Mouse (Mus musculus) erythroblast, embryonic 14.5 days (primary cell): ENCODE data around the gene Foxe3. TPM values are rescaled to one million over a fixed set of nuclear protein-coding genes. Genes with fewer than 3 reads are reported as not detected.

Experiments
- H3K27me3 ChIP-seq: 2 replicates; pipeline ENCODE4 v1.6.1; 2012; ENCODE audit warnings: inconsistent platforms; ENCODE audit not compliant: control insufficient read depth
- H3K36me3 ChIP-seq: 2 replicates; pipeline ENCODE4 v1.6.1; 2012; ENCODE audit warnings: mild to moderate bottlenecking, inconsistent platforms; ENCODE audit not compliant: control insufficient read depth
- H3K4me1 ChIP-seq: 2 replicates; pipeline ENCODE4 v1.6.1; 2012; ENCODE audit warnings: inconsistent platforms; ENCODE audit not compliant: control insufficient read depth
- H3K4me3 ChIP-seq: replicated peaks from 2 replicates; pipeline ENCODE3; 2012; ENCODE audit warnings: moderate library complexity, mild to moderate bottlenecking, inconsistent platforms
- H3K9me3 ChIP-seq: 2 replicates; pipeline ENCODE4 v1.6.1; 2012; ENCODE audit warnings: low read length, inconsistent platforms, mixed read lengths; ENCODE audit not compliant: control insufficient read depth
- GATA1 ChIP-seq: IDR thresholded peaks from 2 replicates; pipeline ENCODE4 v1.6.1; 2012; ENCODE audit warnings: low read length, inconsistent platforms, mixed read lengths
- TAL1 ChIP-seq: IDR thresholded peaks from 3 replicates; pipeline ENCODE4 v1.6.1; 2012; ENCODE audit warnings: low read length, inconsistent platforms, mixed read lengths
- polyA plus RNA-seq: library from polyadenylated mRNA; stranded (reverse); fragments of >175 nt; gene quantifications from 2 replicates; pipeline ENCODE4 v1.2.3, GENCODE M21; 2012

Gene Foxe3
- polyA plus RNA-seq, 1 experiment, result not detected

DNA sequence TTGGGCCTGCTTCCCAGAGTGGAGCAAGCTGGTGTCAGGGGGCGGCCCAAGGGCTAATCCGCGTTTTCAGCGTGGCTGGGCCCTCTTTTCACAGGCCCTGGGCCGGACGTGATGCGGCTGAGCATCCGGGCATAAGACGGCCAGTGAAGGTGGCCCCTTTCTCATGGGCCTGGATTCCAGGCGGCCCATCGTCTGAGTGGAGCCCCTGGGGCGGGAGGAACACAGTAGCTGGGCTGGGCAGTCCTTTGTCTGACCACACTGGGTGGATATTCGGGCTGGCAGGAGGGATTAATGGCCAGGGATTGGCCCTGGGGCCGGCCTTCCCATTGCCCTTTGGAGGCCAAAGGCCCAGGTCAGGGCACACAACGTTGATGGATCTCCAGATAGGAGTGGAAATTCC lies 3.3 kb upstream of the Foxe3 start:
- Histone ChIP-seq H3K27me3 (peaks cover 65% of the 10 kb centered on the region), H3K36me3 (no peaks in the 10 kb centered on the region)
- TF ChIP-seq GATA1 (no peak), TAL1 (no peak)

DNA sequence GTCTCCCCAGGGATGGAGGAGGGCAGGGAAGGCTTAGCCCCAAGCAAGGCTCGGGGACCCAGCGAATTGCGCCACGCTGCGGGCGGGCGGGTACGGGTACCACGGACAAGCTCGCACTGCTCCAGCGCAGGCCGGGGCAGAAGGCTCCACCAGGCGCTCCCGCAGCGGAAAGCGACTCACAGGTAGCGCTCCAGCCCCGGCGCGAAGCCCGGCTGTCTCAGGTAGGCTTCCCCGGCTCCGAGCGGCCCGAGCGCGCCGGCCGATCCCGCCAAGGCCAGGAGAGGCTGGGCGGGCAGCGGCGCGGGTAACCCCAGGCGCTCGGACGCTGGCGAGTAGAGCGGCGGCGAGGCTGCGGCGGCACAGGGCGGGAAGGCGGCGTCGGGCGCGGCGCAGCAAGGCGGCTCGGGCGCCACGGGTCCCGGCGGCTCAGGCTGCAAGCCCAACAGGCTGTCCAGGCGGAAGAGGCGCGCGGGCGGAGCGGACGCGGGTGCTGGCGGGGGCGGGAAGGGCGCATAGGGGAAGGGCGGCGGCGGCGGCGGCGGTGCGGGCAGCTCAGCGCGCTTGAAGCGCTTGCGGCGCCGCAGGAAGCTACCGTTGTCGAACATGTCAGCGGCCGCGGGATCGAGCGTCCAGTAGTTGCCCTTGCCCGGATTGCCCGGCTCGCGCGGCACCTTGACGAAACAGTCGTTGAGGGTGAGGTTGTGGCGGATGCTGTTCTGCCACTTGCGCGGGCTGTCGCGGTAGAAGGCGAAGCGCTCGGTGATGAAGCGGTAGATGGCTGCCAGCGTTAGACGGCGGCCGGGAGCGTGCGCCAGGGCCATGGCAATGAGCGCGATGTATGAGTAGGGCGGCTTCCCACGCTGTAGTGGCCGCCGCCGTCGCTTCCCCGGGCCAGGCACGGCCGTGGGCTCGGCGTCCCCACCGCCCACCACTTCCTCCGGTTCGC lies 569 bp downstream of the Foxe3 start:
- Histone ChIP-seq H3K36me3 (no peaks in the 10 kb centered on the region), H3K9me3 (peaks cover 2% of the 10 kb centered on the region; the same call in 1 of the 2 replicates), H3K27me3 (peaks cover 79% of the 10 kb centered on the region), H3K4me1 (no peaks in the 10 kb centered on the region), H3K4me3 (no peak overlapping the region)
- no peak for TF ChIP-seq GATA1
- TF ChIP-seq TAL1, result no peak

More for the DNA sequence above, 3.3 kb upstream of the Foxe3 start:
- Histone ChIP-seq H3K4me1 (no peaks in the 10 kb centered on the region), H3K4me3 (no peak overlapping the region), H3K9me3 (peaks cover 2% of the 10 kb centered on the region; the same call in 1 of the 2 replicates)

DNA sequence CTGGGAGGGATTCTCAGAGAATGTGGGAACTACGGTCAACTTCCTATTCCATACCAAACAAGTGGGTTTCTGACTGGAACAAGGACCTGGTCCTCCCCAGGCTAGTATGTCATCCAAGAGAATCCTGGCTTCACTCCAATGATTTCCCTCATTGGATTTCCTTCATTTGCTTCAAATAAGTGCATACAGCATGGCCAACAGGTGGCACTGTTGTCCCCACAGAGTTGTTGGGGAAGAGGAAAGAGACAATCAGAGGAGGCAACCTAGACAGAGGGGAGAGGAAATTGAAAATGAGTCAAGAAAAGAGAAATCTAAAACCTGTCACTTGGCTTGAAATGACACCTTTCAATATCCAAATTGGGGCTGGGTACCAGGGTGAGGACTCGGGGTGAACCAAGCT lies 8.7 kb downstream of the Foxe3 start:
- no peak for TF ChIP-seq TAL1
- no peak for TF ChIP-seq GATA1
- no peaks in the 10 kb centered on the region for H3K4me1 ChIP-seq
- no peaks in the 10 kb centered on the region for H3K36me3 ChIP-seq
- peaks cover 61% of the 10 kb centered on the region for H3K27me3 ChIP-seq
- no peaks in the 10 kb centered on the region; the same call in 1 of the 2 replicates for H3K9me3 ChIP-seq
- H3K4me3 ChIP-seq, result no peak overlapping the region

DNA sequence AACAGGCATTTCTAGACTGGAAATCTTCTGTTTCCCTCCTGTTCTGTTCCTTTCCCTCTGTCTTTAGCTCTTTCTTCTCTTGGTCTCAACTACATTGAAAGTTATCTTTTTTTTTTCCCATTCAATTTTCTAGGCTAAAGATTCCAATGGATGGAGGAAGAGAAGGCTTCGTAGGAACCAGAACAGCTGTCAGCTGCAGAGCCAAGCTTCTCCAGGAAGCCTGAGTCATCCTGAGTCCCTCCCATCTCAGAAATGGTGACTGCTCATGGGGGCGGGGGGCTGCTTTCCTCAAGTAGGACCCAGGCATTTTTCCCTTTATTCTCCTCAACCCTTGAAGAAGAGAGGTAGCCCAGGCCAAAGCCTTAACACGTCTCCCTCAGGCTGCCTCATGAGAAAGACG lies 9.8 kb downstream of the Foxe3 start:
- no peak for TF ChIP-seq TAL1
- no peak for TF ChIP-seq GATA1
- H3K9me3 ChIP-seq, result no peaks in the 10 kb centered on the region; the same call in 1 of the 2 replicates
- H3K4me1 ChIP-seq, result no peaks in the 10 kb centered on the region
- H3K4me3 ChIP-seq, result no peak overlapping the region
- peaks cover 68% of the 10 kb centered on the region for H3K27me3 ChIP-seq
- H3K36me3 ChIP-seq, result no peaks in the 10 kb centered on the region

DNA sequence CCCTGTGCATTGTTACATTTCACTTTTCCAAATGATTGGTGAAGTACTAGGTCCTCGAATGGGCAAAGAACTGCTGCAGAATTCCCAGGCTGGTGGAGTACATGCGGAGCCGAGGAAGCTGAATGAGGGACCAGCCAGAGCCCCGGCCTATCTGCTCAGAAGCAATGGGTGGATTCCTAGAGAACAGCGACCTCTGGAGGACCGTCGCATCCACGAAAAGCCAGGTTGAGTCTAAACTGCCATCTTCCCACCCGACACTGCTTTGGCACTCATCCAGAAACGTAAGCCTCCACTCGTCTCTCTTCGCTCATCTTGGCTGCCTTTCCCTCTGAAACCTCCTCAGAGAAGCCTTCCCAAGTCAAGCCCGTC lies 12.2 kb downstream of the Foxe3 start:
- no peak for TF ChIP-seq GATA1
- Histone ChIP-seq H3K4me3 (no peak overlapping the region), H3K9me3 (peaks cover under 1% of the 10 kb centered on the region; the same call in 1 of the 2 replicates), H3K27me3 (peaks cover 88% of the 10 kb centered on the region), H3K36me3 (no peaks in the 10 kb centered on the region), H3K4me1 (peaks cover 9% of the 10 kb centered on the region)

DNA sequence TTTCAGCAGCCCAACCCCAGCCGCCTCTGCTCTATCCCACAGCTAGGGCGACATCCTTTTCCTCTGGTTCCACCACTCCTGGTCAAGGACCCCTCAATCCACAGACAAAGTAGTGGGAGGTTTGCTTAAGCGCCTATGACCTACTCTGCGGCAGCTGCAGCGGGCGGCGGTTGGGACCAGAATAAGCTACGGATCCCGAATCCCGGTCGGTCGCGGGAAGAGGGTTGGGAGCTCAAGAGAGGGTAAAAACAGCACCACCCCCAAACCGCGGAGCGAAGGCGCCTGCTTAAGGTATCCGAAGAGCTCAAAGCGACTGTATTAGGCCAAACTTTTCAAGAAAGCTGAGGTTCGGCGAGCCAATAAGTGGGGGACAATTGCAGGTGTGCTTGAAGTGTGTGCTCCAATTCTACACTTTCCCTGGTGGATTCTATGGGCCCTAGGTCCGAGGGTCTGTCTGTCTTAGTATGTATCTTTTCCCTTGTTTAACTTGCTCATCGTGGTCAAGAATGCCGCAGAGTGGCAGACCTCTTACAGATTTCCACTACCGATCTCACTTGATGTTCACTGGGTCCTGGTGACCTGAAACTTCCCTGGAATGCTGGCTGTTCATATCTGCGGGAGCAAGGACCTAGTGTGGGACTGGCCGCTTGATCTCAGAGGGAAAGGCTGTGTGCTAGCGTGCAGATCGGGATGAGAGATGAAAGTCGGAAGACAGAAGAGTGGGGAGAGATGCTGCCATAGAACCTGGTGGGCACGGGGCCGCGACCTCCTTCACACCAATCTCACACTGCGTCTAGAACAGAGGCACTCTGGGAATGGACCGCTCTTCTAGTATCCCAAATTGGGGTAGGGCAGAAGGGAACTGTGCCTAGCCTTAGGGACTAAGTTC lies 12.9 kb downstream of the Foxe3 start:
- H3K4me1 ChIP-seq, result peaks cover 15% of the 10 kb centered on the region
- no peak for TF ChIP-seq TAL1
- no peak for TF ChIP-seq GATA1
- H3K9me3 ChIP-seq, result peaks cover 5% of the 10 kb centered on the region; the same call in 1 of the 2 replicates
- no peak overlapping the region for H3K4me3 ChIP-seq
- no peaks in the 10 kb centered on the region for H3K36me3 ChIP-seq
- H3K27me3 ChIP-seq, result peaks cover 94% of the 10 kb centered on the region

DNA sequence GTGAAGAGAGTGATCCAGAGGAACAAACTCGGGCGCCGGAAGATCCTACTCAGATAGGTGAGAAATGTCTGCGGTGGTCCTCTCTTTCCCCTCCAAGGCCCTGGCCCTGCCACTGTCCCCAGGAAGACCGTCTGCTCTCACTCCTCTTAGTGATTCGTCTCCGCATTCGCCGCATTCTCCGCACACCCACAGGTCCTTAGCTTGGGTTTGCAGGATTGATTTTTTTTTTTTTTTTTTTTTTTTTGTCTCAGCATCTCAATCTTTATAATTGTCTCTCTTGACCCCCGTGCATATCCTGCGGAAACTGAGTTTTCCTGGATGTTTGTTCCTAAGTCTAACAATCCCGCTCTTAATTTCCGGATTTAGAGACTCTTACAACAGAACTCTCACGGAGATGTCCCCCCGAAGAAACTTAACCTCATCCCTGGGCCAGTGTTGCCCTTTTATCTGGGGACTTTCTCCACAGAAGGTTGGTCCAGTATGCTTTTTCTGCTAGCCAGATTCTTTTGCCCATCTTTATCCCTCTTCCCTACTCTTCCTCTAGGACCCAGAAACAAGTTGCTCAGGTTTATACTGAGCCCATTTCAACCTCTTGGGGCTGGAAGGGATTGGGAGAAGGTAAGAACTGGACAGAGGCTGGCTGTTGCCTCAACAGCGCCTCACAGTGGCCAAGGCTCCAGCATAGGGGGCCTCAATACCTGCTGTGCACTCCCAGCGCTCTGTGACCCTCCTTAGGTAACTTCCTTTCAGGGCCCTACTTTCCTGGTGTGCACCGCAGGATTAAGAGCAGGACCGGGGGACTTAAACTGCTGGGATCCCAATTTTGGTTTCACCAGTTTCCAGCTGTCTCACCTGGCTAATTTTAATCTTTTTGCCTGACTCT lies 16.0 kb downstream of the Foxe3 start:
- no peaks in the 10 kb centered on the region for H3K36me3 ChIP-seq
- peaks cover 11% of the 10 kb centered on the region; the same call in 1 of the 2 replicates for H3K9me3 ChIP-seq
- TF ChIP-seq GATA1 (no peak), TAL1 (no peak)
- H3K4me1 ChIP-seq, result peaks cover 17% of the 10 kb centered on the region
- peak overlapping the region; percentile 56 for H3K4me3 ChIP-seq
- peaks cover 100% of the 10 kb centered on the region for H3K27me3 ChIP-seq
